In the genomic region with DNA sequence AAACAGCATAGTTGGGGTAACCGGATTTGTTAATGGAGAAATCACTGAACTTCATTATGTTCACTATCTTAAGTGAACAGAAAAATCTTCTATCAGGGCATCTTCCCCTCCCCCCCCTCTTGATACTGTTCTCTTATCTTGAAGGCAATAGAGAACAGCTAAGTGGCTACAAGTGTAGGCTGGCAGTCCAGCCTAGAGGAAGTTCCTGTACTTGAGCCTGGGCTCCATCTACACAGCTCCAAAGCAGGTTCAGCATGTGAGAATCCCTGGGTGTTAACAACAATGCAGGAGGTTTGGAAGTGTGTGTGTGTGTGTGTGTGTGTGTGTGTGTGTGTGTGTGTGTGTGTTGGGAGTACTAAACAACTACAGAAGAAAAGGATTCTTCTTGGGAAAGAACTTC, we compare ENCODE assay signal across 25 mouse cellular contexts.
DNase-seq lines count a peak whose midpoint lies in the region; ATAC-seq and TF ChIP-seq lines count a peak whose summit lies in the region.
"Had no signal": no experiment of that assay in that cellular context is flagged by ENCODE, and none has a peak within 500 bp of the region (broad histone marks: within the 10 kb centered on the region; RNA-seq: fewer than 3 reads in every experiment).

No protein-coding gene starts in this region.

- H3K27me3 ChIP-seq in lung, postnatal 0 days (replicated peaks; ENCODE audit: insufficient read depth, low read length), result no peaks in the 10 kb centered on the region
- no peaks in the 10 kb centered on the region for H3K27me3 ChIP-seq in neural tube, embryonic 11.5 days (ENCODE audit: control insufficient read depth, insufficient read depth, low read length)
- no peaks in the 10 kb centered on the region for H3K27me3 ChIP-seq in neural tube, embryonic 15.5 days (replicated peaks)
- H3K27me3 ChIP-seq: embryonic facial prominence, embryonic 12.5 days; embryonic facial prominence, embryonic 15.5 days; hindbrain, embryonic 13.5 days had no signal

- DNase-seq in lung, postnatal 0 days (ENCODE audit: low spot score), result peak; percentile 41
- DNase-seq in lung, postnatal 10 days, result no peak
- peak; percentile 1 for DNase-seq in neural tube, embryonic 11.5 days (ENCODE audit: low spot score)
- no peak for DNase-seq in spleen, postnatal 36 days (ENCODE audit: low spot score in 2 of 2)
- DNase-seq: adrenal gland, adult 2 months; adrenal gland, postnatal 14 days; B cell, adult 2 months; cerebellum, adult 11 months; cerebellum, adult 2 months; cerebellum, adult 9-11 months; cerebellum, postnatal 25 days; forebrain, postnatal 0 days; gastrocnemius, adult 2 months; gastrocnemius, postnatal 25 days; heart, adult 2 months had no signal

- H3K27ac ChIP-seq in lung, postnatal 0 days (ENCODE audit: low read length), result no peak overlapping the region
- H3K27ac ChIP-seq in neural tube, embryonic 11.5 days (ENCODE audit: low read depth, low read length), result no peak overlapping the region
- no peak overlapping the region for H3K27ac ChIP-seq in neural tube, embryonic 15.5 days (replicated peaks)
- H3K27ac ChIP-seq: embryonic facial prominence, embryonic 12.5 days; embryonic facial prominence, embryonic 15.5 days; gastrocnemius, adult 2 months; heart, adult 2 months; heart, embryonic 10.5 days; hindbrain, embryonic 10.5 days; hindbrain, embryonic 13.5 days had no signal

- no peak overlapping the region for H3K9ac ChIP-seq in lung, postnatal 0 days (replicated peaks; ENCODE audit: low read depth)
- H3K9ac ChIP-seq in neural tube, embryonic 11.5 days (ENCODE audit: low read length), result no peak overlapping the region
- H3K9ac ChIP-seq in neural tube, embryonic 15.5 days (replicated peaks), result no peak overlapping the region
- H3K9ac ChIP-seq: embryonic facial prominence, embryonic 12.5 days; embryonic facial prominence, embryonic 15.5 days; forebrain, postnatal 0 days; hindbrain, embryonic 13.5 days had no signal

- no peak for TF ChIP-seq CTCF in lung, postnatal 0 days (IDR thresholded peaks at IDR 0.05)

- no peak overlapping the region for H3K4me2 ChIP-seq in lung, postnatal 0 days (replicated peaks; ENCODE audit: low read depth, low read length)
- no peak overlapping the region for H3K4me2 ChIP-seq in neural tube, embryonic 11.5 days (ENCODE audit: low read depth)
- H3K4me2 ChIP-seq in neural tube, embryonic 15.5 days, result no peak overlapping the region
- H3K4me2 ChIP-seq: embryonic facial prominence, embryonic 12.5 days; embryonic facial prominence, embryonic 15.5 days; hindbrain, embryonic 13.5 days had no signal

- no peak for TF ChIP-seq EP300 in lung, postnatal 0 days (IDR thresholded peaks at IDR 0.05)

- WGBS in lung, postnatal 0 days, result 67% methylated on average over 1 of the region's 1 CpGs
- 95% methylated on average over 1 of the region's 1 CpGs for whole genome bisulfite sequencing in neural tube, embryonic 11.5 days
- whole genome bisulfite sequencing in neural tube, embryonic 15.5 days, result 98% methylated on average over 1 of the region's 1 CpGs

- no peaks in the 10 kb centered on the region for H3K36me3 ChIP-seq in lung, postnatal 0 days (ENCODE audit: insufficient read depth, low read length)
- no peaks in the 10 kb centered on the region for H3K36me3 ChIP-seq in neural tube, embryonic 11.5 days (ENCODE audit: control insufficient read depth, insufficient read depth, low read length)
- no peaks in the 10 kb centered on the region for H3K36me3 ChIP-seq in neural tube, embryonic 15.5 days
- H3K36me3 ChIP-seq: embryonic facial prominence, embryonic 12.5 days; embryonic facial prominence, embryonic 15.5 days; hindbrain, embryonic 13.5 days had no signal

- H3K9me3 ChIP-seq in lung, postnatal 0 days (ENCODE audit: low read length), result no peaks in the 10 kb centered on the region
- no peaks in the 10 kb centered on the region for H3K9me3 ChIP-seq in neural tube, embryonic 11.5 days (ENCODE audit: control insufficient read depth, low read length)
- no peaks in the 10 kb centered on the region for H3K9me3 ChIP-seq in neural tube, embryonic 15.5 days (replicated peaks)
- H3K9me3 ChIP-seq: embryonic facial prominence, embryonic 12.5 days; embryonic facial prominence, embryonic 15.5 days; heart, embryonic 10.5 days; hindbrain, embryonic 10.5 days; hindbrain, embryonic 13.5 days had no signal

- peak; percentile 74 for ATAC-seq in lung, postnatal 0 days
- ATAC-seq in neural tube, embryonic 11.5 days (ENCODE audit: insufficient read depth, low FRiP score, low TSS enrichment), result no peak
- no peak for ATAC-seq in neural tube, embryonic 15.5 days (ENCODE audit: low FRiP score)
- peak; percentile 64 for ATAC-seq in megakaryocyte progenitor cell, adult 5-6 weeks (replicated peaks; ENCODE audit: poor library complexity)
- no peak for ATAC-seq in CD4-positive, CD25-positive, alpha-beta regulatory T cell, adult 4 months
- ATAC-seq: forebrain, embryonic 14.5 days; forebrain, postnatal 0 days; hindbrain, embryonic 16.5 days had no signal

- H3K4me1 ChIP-seq in lung, postnatal 0 days (ENCODE audit: insufficient read depth, low read depth, low read length), result 0 out of 2 replicates have a peak, but pooled peaks cover 3% of the 10 kb centered on the region
- H3K4me1 ChIP-seq in neural tube, embryonic 11.5 days (ENCODE audit: control insufficient read depth, insufficient read depth, low read length), result 0 out of 2 replicates have a peak, but pooled peaks cover 3% of the 10 kb centered on the region
- H3K4me1 ChIP-seq in neural tube, embryonic 15.5 days, result no peaks in the 10 kb centered on the region
- H3K4me1 ChIP-seq: embryonic facial prominence, embryonic 15.5 days; hindbrain, embryonic 13.5 days had no signal

- H3K4me3 ChIP-seq in lung, postnatal 0 days (ENCODE audit: low read depth, low read length), result no peak overlapping the region
- no peak overlapping the region for H3K4me3 ChIP-seq in neural tube, embryonic 11.5 days (ENCODE audit: low read depth, low read length)
- no peak overlapping the region for H3K4me3 ChIP-seq in neural tube, embryonic 15.5 days (replicated peaks)
- H3K4me3 ChIP-seq: embryonic facial prominence, embryonic 12.5 days; embryonic facial prominence, embryonic 15.5 days; gastrocnemius, adult 2 months; heart, adult 2 months; heart, embryonic 10.5 days; hindbrain, embryonic 10.5 days; hindbrain, embryonic 13.5 days had no signal

Comparison
In these comparisons a context has a peak if more than half of its experiments do, and no peak if none do; other contexts are left out.
1. DNase-seq: peak in lung, postnatal 0 days (single experiment) and neural tube, embryonic 11.5 days (single experiment); none in lung, postnatal 10 days (single experiment) and spleen, postnatal 36 days (0 of 2).
2. ATAC-seq: peak in lung, postnatal 0 days (single experiment) and megakaryocyte progenitor cell, adult 5-6 weeks (single experiment); none in neural tube, embryonic 11.5 days (single experiment), neural tube, embryonic 15.5 days (single experiment) and CD4-positive, CD25-positive, alpha-beta regulatory T cell, adult 4 months (single experiment).